Mouse (Mus musculus): ENCODE results near the gene Lrrc4. TPM values are rescaled to one million over a fixed set of nuclear protein-coding genes. Genes with fewer than 3 reads are reported as not detected.

Gene Lrrc4
- polyA plus RNA-seq, 1 experiment from 2014 or later: 7.5 TPM

GRCm38 (mm10) chr6:28859094-28859493 is 27.5 kb upstream of the Lrrc4 start:
- peaks cover 14% of the 10 kb centered on the region for H3K4me1 ChIP-seq (ENCODE audit: control insufficient read depth, insufficient read depth, low read length)
- 94% methylated on average over 2 of the region's 2 CpGs for WGBS
- ATAC-seq (ENCODE audit: low FRiP score, low TSS enrichment): no peak

GRCm38 (mm10) chr6:28857198-28858180 is 25.9 kb upstream of the Lrrc4 start:
- DNase-seq: no peak
- H3K4me1 ChIP-seq (ENCODE audit: control insufficient read depth, insufficient read depth, low read length): peaks cover 30% of the 10 kb centered on the region

More at GRCm38 (mm10) chr6:28859094-28859493, 27.5 kb upstream of the Lrrc4 start:
- DNase-seq: no peak
- Histone ChIP-seq H3K4me2 (ENCODE audit: low read length) (no peak overlapping the region), H3K27ac (replicated peaks; ENCODE audit: low read depth, low read length) (no peak overlapping the region), H3K9ac (replicated peaks; ENCODE audit: low read length) (no peak overlapping the region), H3K36me3 (ENCODE audit: control insufficient read depth, insufficient read depth, low read length) (no peaks in the 10 kb centered on the region), H3K4me3 (replicated peaks; ENCODE audit: low read depth, low read length) (no peak overlapping the region), H3K9me3 (ENCODE audit: control insufficient read depth, low read length) (no peaks in the 10 kb centered on the region), H3K27me3 (ENCODE audit: control insufficient read depth, insufficient read depth, low read length) (no peaks in the 10 kb centered on the region)

GRCm38 (mm10) chr6:28856789-28857188 is 25.2 kb upstream of the Lrrc4 start:
- no peak overlapping the region for H3K9ac ChIP-seq (replicated peaks; ENCODE audit: low read length)
- no peak overlapping the region for H3K4me2 ChIP-seq (ENCODE audit: low read length)
- H3K27ac ChIP-seq (replicated peaks; ENCODE audit: low read depth, low read length): no peak overlapping the region
- no peaks in the 10 kb centered on the region for H3K9me3 ChIP-seq (ENCODE audit: control insufficient read depth, low read length)
- peaks cover 36% of the 10 kb centered on the region for H3K4me1 ChIP-seq (ENCODE audit: control insufficient read depth, insufficient read depth, low read length)
- no peaks in the 10 kb centered on the region for H3K27me3 ChIP-seq (ENCODE audit: control insufficient read depth, insufficient read depth, low read length)
- DNase-seq (no peak), ATAC-seq (ENCODE audit: low FRiP score, low TSS enrichment) (no peak)
- no peak overlapping the region for H3K4me3 ChIP-seq (replicated peaks; ENCODE audit: low read depth, low read length)
- no peaks in the 10 kb centered on the region for H3K36me3 ChIP-seq (ENCODE audit: control insufficient read depth, insufficient read depth, low read length)
- 90% methylated on average over 4 of the region's 4 CpGs for WGBS

More at GRCm38 (mm10) chr6:28857198-28858180, 25.9 kb upstream of the Lrrc4 start:
- no peaks in the 10 kb centered on the region for H3K27me3 ChIP-seq (ENCODE audit: control insufficient read depth, insufficient read depth, low read length)
- no peak overlapping the region for H3K4me2 ChIP-seq (ENCODE audit: low read length)
- no peak overlapping the region for H3K4me3 ChIP-seq (replicated peaks; ENCODE audit: low read depth, low read length)
- H3K9me3 ChIP-seq (ENCODE audit: control insufficient read depth, low read length): no peaks in the 10 kb centered on the region
- no peaks in the 10 kb centered on the region for H3K36me3 ChIP-seq (ENCODE audit: control insufficient read depth, insufficient read depth, low read length)
- no peak for ATAC-seq (ENCODE audit: low FRiP score, low TSS enrichment)
- no peak overlapping the region for H3K27ac ChIP-seq (replicated peaks; ENCODE audit: low read depth, low read length)
- WGBS: 82% methylated on average over 2 of the region's 2 CpGs
- no peak overlapping the region for H3K9ac ChIP-seq (replicated peaks; ENCODE audit: low read length)

DNA sequence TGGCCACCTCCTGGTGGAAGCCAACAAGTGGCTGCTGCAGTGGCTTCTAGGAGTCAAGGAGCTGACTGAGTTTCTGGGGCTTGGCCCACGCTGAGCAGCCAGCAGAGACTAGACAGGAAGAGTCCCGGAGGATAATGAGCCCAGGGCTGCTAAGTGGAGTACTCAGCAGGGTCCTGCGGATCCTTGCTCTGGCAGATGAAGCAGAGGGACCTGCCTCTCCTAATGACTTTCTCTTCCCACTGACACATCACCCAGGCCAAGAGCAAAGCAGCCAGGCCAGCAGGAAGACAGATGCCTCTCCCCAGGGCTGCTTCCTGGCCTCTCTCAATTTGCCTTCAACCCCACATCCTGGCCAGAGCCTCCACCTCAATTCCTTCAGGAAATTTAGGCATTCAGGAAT is 23.9 kb upstream of the Lrrc4 start:
- H3K4me3 ChIP-seq (replicated peaks; ENCODE audit: low read depth, low read length): no peak overlapping the region
- H3K9ac ChIP-seq (replicated peaks; ENCODE audit: low read length): no peak overlapping the region
- H3K27me3 ChIP-seq (ENCODE audit: control insufficient read depth, insufficient read depth, low read length): no peaks in the 10 kb centered on the region
- 16% methylated on average over 3 of the region's 3 CpGs for WGBS
- 0 out of 2 replicates have a peak overlapping the region, but pooled peaks have one; percentile 20 for H3K27ac ChIP-seq (replicated peaks; ENCODE audit: low read depth, low read length)
- no peak for ATAC-seq (ENCODE audit: low FRiP score, low TSS enrichment)
- peaks cover 36% of the 10 kb centered on the region for H3K4me1 ChIP-seq (ENCODE audit: control insufficient read depth, insufficient read depth, low read length)
- H3K36me3 ChIP-seq (ENCODE audit: control insufficient read depth, insufficient read depth, low read length): no peaks in the 10 kb centered on the region
- DNase-seq: no peak
- H3K9me3 ChIP-seq (ENCODE audit: control insufficient read depth, low read length): no peaks in the 10 kb centered on the region
- H3K4me2 ChIP-seq (ENCODE audit: low read length): no peak overlapping the region

DNA sequence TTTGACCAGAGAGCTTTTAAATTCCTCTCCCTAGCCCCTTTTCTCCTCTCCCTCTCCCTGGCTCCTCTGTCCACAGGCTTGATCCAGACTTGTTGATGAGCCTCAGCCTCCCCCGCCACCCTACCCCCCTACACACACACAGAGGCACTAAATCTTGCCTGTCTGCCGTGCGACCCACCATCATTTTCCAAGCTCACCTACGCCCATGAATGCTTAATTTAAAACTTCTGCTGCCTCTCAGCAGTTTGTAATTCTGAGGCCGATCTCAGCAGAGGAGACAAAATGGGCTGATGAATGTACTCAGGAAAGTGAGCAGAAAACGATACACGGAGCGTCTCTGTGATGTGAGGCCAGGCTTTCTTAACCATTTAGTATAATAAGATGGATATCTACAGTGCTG is 23.1 kb upstream of the Lrrc4 start:
- Histone ChIP-seq H3K4me1 (ENCODE audit: control insufficient read depth, insufficient read depth, low read length) (peaks cover 36% of the 10 kb centered on the region), H3K9me3 (ENCODE audit: control insufficient read depth, low read length) (no peaks in the 10 kb centered on the region), H3K36me3 (ENCODE audit: control insufficient read depth, insufficient read depth, low read length) (no peaks in the 10 kb centered on the region), H3K9ac (replicated peaks; ENCODE audit: low read length) (no peak overlapping the region), H3K27me3 (ENCODE audit: control insufficient read depth, insufficient read depth, low read length) (no peaks in the 10 kb centered on the region), H3K4me2 (ENCODE audit: low read length) (no peak overlapping the region), H3K27ac (replicated peaks; ENCODE audit: low read depth, low read length) (no peak overlapping the region), H3K4me3 (replicated peaks; ENCODE audit: low read depth, low read length) (no peak overlapping the region)
- no peak for DNase-seq
- no peak for ATAC-seq (ENCODE audit: low FRiP score, low TSS enrichment)
- 64% methylated on average over 8 of the region's 8 CpGs for WGBS

DNA sequence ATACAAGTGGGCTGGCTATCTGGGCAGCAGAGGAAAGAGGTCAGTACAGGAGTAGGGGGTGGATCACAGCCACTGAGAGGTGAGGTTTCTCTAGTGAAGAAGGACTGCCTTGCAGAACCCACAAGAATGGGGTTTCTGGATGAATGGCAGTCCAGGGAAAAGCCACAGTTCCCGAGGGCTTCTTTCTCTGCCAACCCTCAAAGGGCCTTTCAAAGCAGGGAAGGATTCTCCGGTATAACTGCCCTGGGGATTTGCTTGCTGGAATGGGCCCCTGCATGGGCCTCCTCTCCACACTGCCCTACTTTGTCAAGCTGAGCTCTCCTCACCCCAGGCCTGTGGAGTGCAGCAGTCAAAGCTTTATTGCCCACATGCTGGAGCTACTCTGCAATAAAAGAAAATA is 22.1 kb upstream of the Lrrc4 start:
- H3K27ac ChIP-seq (replicated peaks; ENCODE audit: low read depth, low read length): peak overlapping the region; percentile 16; the same call in 1 of the 2 replicates
- WGBS: 2% methylated on average over 2 of the region's 2 CpGs
- H3K9me3 ChIP-seq (ENCODE audit: control insufficient read depth, low read length): no peaks in the 10 kb centered on the region
- H3K36me3 ChIP-seq (ENCODE audit: control insufficient read depth, insufficient read depth, low read length): no peaks in the 10 kb centered on the region
- no peak overlapping the region for H3K4me3 ChIP-seq (replicated peaks; ENCODE audit: low read depth, low read length)
- no peak overlapping the region for H3K9ac ChIP-seq (replicated peaks; ENCODE audit: low read length)
- no peak overlapping the region for H3K4me2 ChIP-seq (ENCODE audit: low read length)
- H3K4me1 ChIP-seq (ENCODE audit: control insufficient read depth, insufficient read depth, low read length): peaks cover 44% of the 10 kb centered on the region
- no peaks in the 10 kb centered on the region for H3K27me3 ChIP-seq (ENCODE audit: control insufficient read depth, insufficient read depth, low read length)
- peak; percentile 28 for DNase-seq
- ATAC-seq (ENCODE audit: low FRiP score, low TSS enrichment): no peak

DNA sequence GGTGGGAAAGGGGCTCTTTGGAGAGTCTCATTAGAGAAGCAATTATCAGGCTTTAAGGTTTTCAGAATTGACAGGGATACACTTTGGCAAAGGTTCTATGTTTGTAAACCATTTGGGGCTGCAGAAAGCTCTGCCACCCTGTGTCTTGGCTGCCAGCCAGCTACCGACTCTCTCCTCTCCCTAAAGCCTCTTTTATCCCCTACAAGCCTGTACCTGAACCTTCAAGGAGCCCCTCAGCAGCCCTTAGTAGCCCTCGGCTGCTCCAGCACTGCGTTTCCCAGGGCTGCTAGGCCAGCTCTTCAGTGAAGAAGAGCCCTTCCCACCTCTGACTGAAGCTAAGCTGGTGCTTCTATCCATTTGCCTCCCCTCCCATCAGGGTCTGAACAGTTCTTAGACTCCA is 21.6 kb upstream of the Lrrc4 start:
- Histone ChIP-seq H3K27ac (replicated peaks; ENCODE audit: low read depth, low read length) (0 out of 2 replicates have a peak overlapping the region, but pooled peaks have one; percentile 41), H3K27me3 (ENCODE audit: control insufficient read depth, insufficient read depth, low read length) (no peaks in the 10 kb centered on the region), H3K4me1 (ENCODE audit: control insufficient read depth, insufficient read depth, low read length) (peaks cover 48% of the 10 kb centered on the region), H3K9me3 (ENCODE audit: control insufficient read depth, low read length) (no peaks in the 10 kb centered on the region), H3K4me2 (ENCODE audit: low read length) (no peak overlapping the region), H3K4me3 (replicated peaks; ENCODE audit: low read depth, low read length) (no peak overlapping the region), H3K9ac (replicated peaks; ENCODE audit: low read length) (0 out of 2 replicates have a peak overlapping the region, but pooled peaks have one; percentile 6), H3K36me3 (ENCODE audit: control insufficient read depth, insufficient read depth, low read length) (no peaks in the 10 kb centered on the region)
- WGBS: 18% methylated on average over 3 of the region's 3 CpGs
- DNase-seq: peak; percentile 52
- ATAC-seq (ENCODE audit: low FRiP score, low TSS enrichment): no peak

DNA sequence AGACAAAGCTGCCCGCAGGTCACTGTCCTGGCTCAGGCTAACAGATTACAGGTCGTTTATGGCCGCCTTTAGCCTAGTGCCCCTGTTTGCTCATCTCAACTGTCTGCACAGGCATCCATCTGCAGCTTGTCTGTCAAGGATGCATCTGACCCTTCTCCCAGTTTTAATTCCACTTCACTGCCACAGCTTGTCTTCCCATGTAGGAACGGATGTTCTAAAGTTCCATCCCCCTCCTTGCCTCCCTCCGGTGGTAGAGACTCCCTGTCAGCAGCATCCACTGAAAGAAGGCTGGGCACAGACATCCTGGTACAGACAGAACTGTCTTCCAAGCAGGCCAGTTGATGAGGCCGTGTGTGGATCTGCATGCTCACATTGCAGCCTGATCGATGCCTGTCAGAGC is 20.8 kb upstream of the Lrrc4 start:
- 72% methylated on average over 7 of the region's 7 CpGs for WGBS
- Histone ChIP-seq H3K27me3 (ENCODE audit: control insufficient read depth, insufficient read depth, low read length) (no peaks in the 10 kb centered on the region), H3K9me3 (ENCODE audit: control insufficient read depth, low read length) (no peaks in the 10 kb centered on the region), H3K36me3 (ENCODE audit: control insufficient read depth, insufficient read depth, low read length) (no peaks in the 10 kb centered on the region), H3K4me1 (ENCODE audit: control insufficient read depth, insufficient read depth, low read length) (peaks cover 49% of the 10 kb centered on the region), H3K9ac (replicated peaks; ENCODE audit: low read length) (no peak overlapping the region; the same call in 1 of the 2 replicates), H3K4me3 (replicated peaks; ENCODE audit: low read depth, low read length) (no peak overlapping the region), H3K27ac (replicated peaks; ENCODE audit: low read depth, low read length) (no peak overlapping the region), H3K4me2 (ENCODE audit: low read length) (no peak overlapping the region)
- ATAC-seq (ENCODE audit: low FRiP score, low TSS enrichment) (no peak), DNase-seq (no peak)
